Mouse (Mus musculus): Measurements from ENCODE around the gene Lrch1.

Lrch1 gene

GRCm38 (mm10) chr14:74884920-74885319, 62.8 kb downstream of the Lrch1 start:
- peak in 1 of 2 experiments; percentile 20 for DNase-seq

GRCm38 (mm10) chr14:74884024-74884680, 63.5 kb downstream of the Lrch1 start:
- peak; percentile 77 to 83 for DNase-seq

- no peak for DNase-seq
Measured at GRCm38 (mm10) chr14:74883204-74883603, 64.5 kb downstream of the Lrch1 start.

GRCm38 (mm10) chr14:74882754-74883153, 64.9 kb downstream of the Lrch1 start:
- peak in 1 of 2 experiments; percentile 28 for DNase-seq

- DNase-seq, result peak in 1 of 2 experiments; percentile 18
Measured at GRCm38 (mm10) chr14:74880868-74881267, 66.8 kb downstream of the Lrch1 start.

- DNase-seq, result peak in 1 of 2 experiments; percentile 24
Measured at GRCm38 (mm10) chr14:74879480-74879879, 68.2 kb downstream of the Lrch1 start.

GRCm38 (mm10) chr14:74877287-74877686, 70.4 kb downstream of the Lrch1 start:
- peak in 1 of 2 experiments; percentile 48 for DNase-seq

GRCm38 (mm10) chr14:74871220-74871619, 76.5 kb downstream of the Lrch1 start:
- peak; percentile 49 to 71 for DNase-seq

GRCm38 (mm10) chr14:74868902-74869230, 78.8 kb downstream of the Lrch1 start:
- no peak for DNase-seq

GRCm38 (mm10) chr14:74868188-74868901, 79.3 kb downstream of the Lrch1 start:
- DNase-seq, result no peak

GRCm38 (mm10) chr14:74867076-74868042, 80.3 kb downstream of the Lrch1 start:
- DNase-seq, result no peak

GRCm38 (mm10) chr14:74865738-74866137, 81.9 kb downstream of the Lrch1 start:
- DNase-seq, result no peak

- no peak for DNase-seq
Measured at GRCm38 (mm10) chr14:74864805-74865483, 82.7 kb downstream of the Lrch1 start.

- DNase-seq, result no peak
Measured at GRCm38 (mm10) chr14:74861456-74861855, 86.2 kb downstream of the Lrch1 start.

- no peak for DNase-seq
Measured at GRCm38 (mm10) chr14:74859154-74859553, 88.5 kb downstream of the Lrch1 start.

GRCm38 (mm10) chr14:74855429-74855828, 92.2 kb downstream of the Lrch1 start:
- no peak for DNase-seq

GRCm38 (mm10) chr14:74853759-74854100, 93.9 kb downstream of the Lrch1 start:
- DNase-seq, result no peak

- peak; percentile 43 to 64 for DNase-seq
Measured at GRCm38 (mm10) chr14:74852965-74853758, 94.5 kb downstream of the Lrch1 start.

- no peak for DNase-seq
Measured at GRCm38 (mm10) chr14:74851866-74852265, 95.8 kb downstream of the Lrch1 start.

GRCm38 (mm10) chr14:74849020-74849419, 98.7 kb downstream of the Lrch1 start:
- DNase-seq, result no peak

- DNase-seq, result no peak
Measured at GRCm38 (mm10) chr14:74848224-74848623, 99.5 kb downstream of the Lrch1 start.
